In genomic region chr6:67138302-67139011, GRCm38 (mm10) we compare ENCODE assay signal across 10 mouse cellular contexts.
DNase-seq lines count a peak whose midpoint lies in the region; ATAC-seq and TF ChIP-seq lines count a peak whose summit lies in the region.
"Had no signal": no experiment of that assay in that cellular context is flagged by ENCODE, and none has a peak within 500 bp of the region (broad histone marks: within the 10 kb centered on the region; RNA-seq: fewer than 3 reads in every experiment).

No protein-coding gene starts in this region.

- H3K36me3 ChIP-seq in heart, embryonic 10.5 days = no peaks in the 10 kb centered on the region
- H3K36me3 ChIP-seq in limb, embryonic 14.5 days (ENCODE audit: control insufficient read depth, insufficient read depth, low read length) = no peaks in the 10 kb centered on the region
- no peaks in the 10 kb centered on the region for H3K36me3 ChIP-seq in midbrain, embryonic 16.5 days (ENCODE audit: control insufficient read depth, insufficient read depth, low read length)
- H3K36me3 ChIP-seq: G1E had no signal

- H3K27ac ChIP-seq in heart, embryonic 10.5 days = no peak overlapping the region
- peak overlapping the region; percentile 82 for H3K27ac ChIP-seq in gastrocnemius, adult 2 months
- H3K27ac ChIP-seq in limb, embryonic 14.5 days (replicated peaks; ENCODE audit: low read depth, low read length) = no peak overlapping the region
- H3K27ac ChIP-seq in midbrain, embryonic 16.5 days (ENCODE audit: low read length) = no peak overlapping the region

- H3K4me2 ChIP-seq in limb, embryonic 14.5 days (replicated peaks; ENCODE audit: low read depth, low read length, severe bottlenecking) = no peak overlapping the region
- no peak overlapping the region for H3K4me2 ChIP-seq in midbrain, embryonic 16.5 days (ENCODE audit: low read length)

- peaks cover 10% of the 10 kb centered on the region for H3K4me1 ChIP-seq in heart, embryonic 10.5 days
- peaks cover 4% of the 10 kb centered on the region; the same call in 1 of the 2 replicates for H3K4me1 ChIP-seq in limb, embryonic 14.5 days (ENCODE audit: control insufficient read depth, insufficient read depth, low read length)
- no peaks in the 10 kb centered on the region for H3K4me1 ChIP-seq in midbrain, embryonic 16.5 days (ENCODE audit: control insufficient read depth, insufficient read depth, low read length)

- no peaks in the 10 kb centered on the region for H3K9me3 ChIP-seq in heart, embryonic 10.5 days
- H3K9me3 ChIP-seq in limb, embryonic 14.5 days (ENCODE audit: control insufficient read depth, low read length) = no peaks in the 10 kb centered on the region
- no peaks in the 10 kb centered on the region for H3K9me3 ChIP-seq in midbrain, embryonic 16.5 days (replicated peaks; ENCODE audit: control insufficient read depth, low read length, poor library complexity, severe bottlenecking)
- H3K9me3 ChIP-seq: G1E; megakaryocyte, embryonic 14.5 days had no signal

- TF ChIP-seq POLR2A in limb, embryonic 14.5 days (IDR thresholded peaks at IDR 0.05; ENCODE audit: borderline replicate concordance, extremely low read depth, insufficient read depth, insufficient read length) = no peak

- peaks cover 61% of the 10 kb centered on the region for H3K27me3 ChIP-seq in heart, embryonic 10.5 days (ENCODE audit: insufficient read depth, poor library complexity, severe bottlenecking)
- no peaks in the 10 kb centered on the region for H3K27me3 ChIP-seq in limb, embryonic 14.5 days (ENCODE audit: control insufficient read depth, insufficient read depth, low read length)
- no peaks in the 10 kb centered on the region for H3K27me3 ChIP-seq in midbrain, embryonic 16.5 days (ENCODE audit: control insufficient read depth, insufficient read depth, low read depth, low read length)

- H3K4me3 ChIP-seq in heart, embryonic 10.5 days = no peak overlapping the region
- H3K4me3 ChIP-seq in gastrocnemius, adult 2 months = peak overlapping the region; percentile 19
- H3K4me3 ChIP-seq in limb, embryonic 14.5 days (replicated peaks; ENCODE audit: low read length) = no peak overlapping the region
- no peak overlapping the region for H3K4me3 ChIP-seq in midbrain, embryonic 16.5 days (ENCODE audit: low read depth, low read length)
- H3K4me3 ChIP-seq: megakaryocyte, embryonic 14.5 days had no signal

- DNase-seq in heart, embryonic 10.5 days (ENCODE audit: low spot score) = peak; percentile 65
- DNase-seq in heart, postnatal 25 days (ENCODE audit: low spot score) = no peak
- DNase-seq in Muller cell, postnatal 12 days (ENCODE audit: inconsistent ontology term) = peak; percentile 86
- DNase-seq in gastrocnemius, adult 2 months = peak; percentile 89
- no peak for DNase-seq in limb, embryonic 14.5 days (ENCODE audit: low spot score)
- DNase-seq in spleen, postnatal 10 days (ENCODE audit: low spot score in 2 of 2) = no peak
- no peak for DNase-seq in spleen, postnatal 4 days (ENCODE audit: low spot score in 2 of 2)

- WGBS in heart, embryonic 10.5 days = 67% methylated on average over 13 of the region's 13 CpGs
- WGBS in limb, embryonic 14.5 days = 58% methylated on average over 13 of the region's 13 CpGs
- WGBS in midbrain, embryonic 16.5 days = 67% methylated on average over 13 of the region's 13 CpGs

- peak; percentile 46 for TF ChIP-seq CTCF in gastrocnemius, adult 2 months (IDR thresholded peaks at IDR 0.05)

- intact Hi-C loops in heart, postnatal 25 days (cut with DNase I) = no loop called here
- intact Hi-C loops in gastrocnemius, adult 2 months (cut with DNase I) = loop anchor here (1.0 to 5.0 kb wide), 3 partner anchors 36 to 101 kb away; partner anchors contain the start of gene Gadd45a

- peak; percentile 75 for ATAC-seq in limb, embryonic 14.5 days (ENCODE audit: low FRiP score, low read depth)
- ATAC-seq in midbrain, embryonic 16.5 days = no peak

- no peak overlapping the region for H3K9ac ChIP-seq in limb, embryonic 14.5 days (ENCODE audit: low read depth, low read length, severe bottlenecking)
- H3K9ac ChIP-seq in midbrain, embryonic 16.5 days (ENCODE audit: low read depth, low read length) = no peak overlapping the region

Comparison
In these comparisons a context has a peak if more than half of its experiments do, and no peak if none do; other contexts are left out.
1. DNase-seq: peak in heart, embryonic 10.5 days (single experiment), Muller cell, postnatal 12 days (single experiment) and gastrocnemius, adult 2 months (single experiment); none in heart, postnatal 25 days (single experiment), limb, embryonic 14.5 days (single experiment), spleen, postnatal 10 days (0 of 2) and spleen, postnatal 4 days (0 of 2).